Mouse (Mus musculus) ES-E14 (cell line): ENCODE measurements at regions not wholly inside any gene's neighbourhood (a gene's known extent, or its start where the extent isn't known, plus 50 kb on each side); places are given as distances from the start of the nearest gene placed in this dataset.

ENCODE experiments used
- DNase-seq: peaks from one replicate; pipeline ENCODE4 v3.0.0-alpha.2; 2013; ENCODE audit warnings: low read depth, low spot score
- H3K27ac ChIP-seq: 2 replicates; pipeline ENCODE4 v1.5.1; 2012; ENCODE audit warnings: low read depth, mild to moderate bottlenecking, low read length, moderate library complexity, mixed read lengths; ENCODE audit not compliant: poor library complexity, insufficient read depth, severe bottlenecking
- H3K36me3 ChIP-seq: 2 replicates; pipeline ENCODE4 v1.6.1; 2012; ENCODE audit warnings: mild to moderate bottlenecking, low read length, moderate library complexity, mixed read lengths; ENCODE audit not compliant: control insufficient read depth, poor library complexity, insufficient read depth, severe bottlenecking
- H3K4me1 ChIP-seq, 2 experiments: fragments of 150-350 bp in 1 of 2; sonication (generic) in 1 of 2; 2 replicates each; pipeline ENCODE4 v1.6.1; 2012; ENCODE audit warnings: low read length in 2 of 2, mild to moderate bottlenecking in 1 of 2, mixed read lengths in 1 of 2; ENCODE audit not compliant: control insufficient read depth in 2 of 2, insufficient read depth in 2 of 2, poor library complexity in 1 of 2
- H3K4me3 ChIP-seq, 2 experiments: fragments of 150-350 bp in 1 of 2; sonication (generic) in 1 of 2; 2 replicates each; pipeline ENCODE4 v1.5.1; 2012; ENCODE audit warnings: low read length in 2 of 2, low read depth in 1 of 2, mild to moderate bottlenecking in 1 of 2, mixed read lengths in 1 of 2; ENCODE audit not compliant: insufficient read depth in 1 of 2, poor library complexity in 1 of 2, severe bottlenecking in 1 of 2
- H3K9ac ChIP-seq: 2 replicates; pipeline ENCODE4 v1.6.1; 2012; ENCODE audit warnings: low read depth, mild to moderate bottlenecking, low read length, mixed read lengths; ENCODE audit not compliant: poor library complexity, insufficient read depth, severe bottlenecking
- H3K9me3 ChIP-seq: fragments of 150-350 bp; sonication (generic); 2 replicates; pipeline ENCODE4 v1.6.1; 2012; ENCODE audit warnings: low read depth, mild to moderate bottlenecking, low read length; ENCODE audit not compliant: control insufficient read depth, insufficient read depth
- CHD2 ChIP-seq: IDR thresholded peaks from 2 replicates; pipeline ENCODE4 v1.6.1; 2014; ENCODE audit warnings: mild to moderate bottlenecking, low read depth, low read length, inconsistent platforms
- HCFC1 ChIP-seq: IDR thresholded peaks from 2 replicates; pipeline ENCODE4 v1.6.1; 2012; ENCODE audit warnings: low read length, inconsistent platforms, borderline replicate concordance; ENCODE audit not compliant: insufficient read depth
- MAFK ChIP-seq: IDR thresholded peaks from 2 replicates; pipeline ENCODE4 v1.6.1; 2014; ENCODE audit warnings: mild to moderate bottlenecking, low read depth, low read length, inconsistent platforms; ENCODE audit not compliant: insufficient read depth
- ZC3H11A ChIP-seq: IDR thresholded peaks from 2 replicates; pipeline ENCODE4 v1.6.1; 2012; ENCODE audit warnings: low read depth, mild to moderate bottlenecking, inconsistent platforms, low read length, borderline replicate concordance
- ZNF384 ChIP-seq: IDR thresholded peaks from 2 replicates; pipeline ENCODE4 v1.6.1; 2012; ENCODE audit warnings: low read depth, low read length, inconsistent platforms
- in situ Hi-C, 2 experiments: fragments of 600-800 bp; cut with MboI; formaldehyde crosslinking; loops; one replicate each; pipeline ENCODE4 v1.15.1; 2025; ENCODE audit warnings: low sequenced_read_pairs in 2 of 2, inconsistent platforms in 1 of 2; ENCODE audit not compliant: unreplicated experiment in 2 of 2

- H3K9ac ChIP-seq, result no peak overlapping the region
- TF ChIP-seq HCFC1 (no peak), CHD2 (no peak), ZNF384 (no peak), ZC3H11A (no peak), MAFK (no peak)
- H3K9me3 ChIP-seq, result no peaks in the 10 kb centered on the region
- H3K4me3 ChIP-seq, result no peak overlapping the region
- DNase-seq, result no peak
- H3K4me1 ChIP-seq, result peaks cover 0 to 2% of the 10 kb centered on the region in 2 experiments; a peak in 1 of 4 replicates
- H3K27ac ChIP-seq, result no peak overlapping the region
- H3K36me3 ChIP-seq, result no peaks in the 10 kb centered on the region
- in situ Hi-C loops, result no loop called here
Measured at GRCm38 (mm10) chr7:82070946-82071727, 79.0 kb upstream of the Bnc1 start.

- no peak for TF ChIP-seq CHD2
- TF ChIP-seq HCFC1, result no peak
- TF ChIP-seq ZNF384, result no peak
- TF ChIP-seq MAFK, result no peak
- TF ChIP-seq ZC3H11A, result no peak
- Histone ChIP-seq H3K9ac (no peak overlapping the region), H3K4me1 (peaks cover 0 to 2% of the 10 kb centered on the region in 2 experiments; a peak in 1 of 4 replicates), H3K9me3 (no peaks in the 10 kb centered on the region), H3K36me3 (no peaks in the 10 kb centered on the region), H3K4me3 (no peak overlapping the region), H3K27ac (no peak overlapping the region)
- DNase-seq, result no peak
- in situ Hi-C loops, result no loop called here
Measured at GRCm38 (mm10) chr7:82075359-82075758, 83.3 kb upstream of the Bnc1 start.

GRCm38 (mm10) chr7:82081851-82082250 lies 89.8 kb upstream of the Bnc1 start:
- Histone ChIP-seq H3K36me3 (no peaks in the 10 kb centered on the region), H3K9me3 (no peaks in the 10 kb centered on the region), H3K4me3 (no peak overlapping the region), H3K9ac (no peak overlapping the region), H3K27ac (no peak overlapping the region), H3K4me1 (peaks cover 0 to 9% of the 10 kb centered on the region in 2 experiments; a peak in 1 of 4 replicates)
- no peak for TF ChIP-seq HCFC1
- TF ChIP-seq ZC3H11A, result no peak
- no peak for TF ChIP-seq ZNF384
- TF ChIP-seq CHD2, result no peak
- no peak for TF ChIP-seq MAFK
- DNase-seq, result no peak
- in situ Hi-C loops, result no loop called here

GRCm38 (mm10) chr7:82082883-82083282 lies 90.8 kb upstream of the Sh3gl3 start:
- no peaks in the 10 kb centered on the region for H3K36me3 ChIP-seq
- H3K9ac ChIP-seq, result no peak overlapping the region
- DNase-seq, result no peak
- no peak overlapping the region for H3K4me3 ChIP-seq
- no peaks in the 10 kb centered on the region for H3K9me3 ChIP-seq
- TF ChIP-seq ZNF384 (no peak), MAFK (no peak), ZC3H11A (no peak), HCFC1 (no peak), CHD2 (no peak)
- in situ Hi-C loops, result no loop called here
- H3K4me1 ChIP-seq, result peaks cover 0 to 9% of the 10 kb centered on the region in 2 experiments; a peak in 1 of 4 replicates
- no peak overlapping the region for H3K27ac ChIP-seq
